Mouse (Mus musculus): ENCODE measurements at regions not wholly inside any gene's neighbourhood (a gene's known extent, or its start where the extent isn't known, plus 50 kb on each side); places are given as distances from the start of the nearest gene placed in this dataset.

- peak; percentile 89 for TF ChIP-seq BHLHE40 (IDR thresholded peaks at IDR 0.05; ENCODE audit: low read depth, low read length)
- peak in 1 of 2 experiments; percentile 49; a peak in 2 of 4 replicates for TF ChIP-seq CTCF (conservative IDR thresholded peaks at IDR 0.05 in 1 of 2, IDR thresholded peaks at IDR 0.05 in 1 of 2; ENCODE audit: low read depth in 2 of 2, low read length in 2 of 2)
- no peak for TF ChIP-seq KAT2A (IDR thresholded peaks at IDR 0.05; ENCODE audit: insufficient replicate concordance, low read length)
- no peak for TF ChIP-seq POLR2A (IDR thresholded peaks at IDR 0.05; ENCODE audit: low read depth, low read length)
- no peak for TF ChIP-seq USF1 (IDR thresholded peaks at IDR 0.05; ENCODE audit: low read depth, low read length)
- TF ChIP-seq MAFK (IDR thresholded peaks at IDR 0.05; ENCODE audit: insufficient replicate concordance, low read length): no peak
- TF ChIP-seq GABPA (IDR thresholded peaks at IDR 0.05; ENCODE audit: insufficient replicate concordance, low read depth, low read length): no peak
- peak; percentile 24 for TF ChIP-seq RAD21 (IDR thresholded peaks at IDR 0.05; ENCODE audit: low read depth, low read length)
- TF ChIP-seq MAZ (IDR thresholded peaks at IDR 0.05; ENCODE audit: low read depth, low read length): peak; percentile 83
- TF ChIP-seq CHD1 (IDR thresholded peaks at IDR 0.05; ENCODE audit: low read depth, low read length): no peak
- peak; percentile 48; the same call in 1 of the 2 replicates for TF ChIP-seq MAX (IDR thresholded peaks at IDR 0.05; ENCODE audit: low read length)
- TF ChIP-seq EP300 (IDR thresholded peaks at IDR 0.05; ENCODE audit: low read length): no peak
- no peak for TF ChIP-seq ZC3H11A (IDR thresholded peaks at IDR 0.05; ENCODE audit: low read depth, low read length)
- TF ChIP-seq MXI1 (IDR thresholded peaks at IDR 0.05; ENCODE audit: low read depth, low read length): peak; percentile 96
Measured at GRCm38 (mm10) chr13:4771120-4772075, 162.4 kb upstream of the Akr1e1 start.
